Mouse (Mus musculus) heart, postnatal 36 days (tissue): ENCODE measurements around the gene Folr2. TPM values are rescaled to one million over a fixed set of nuclear protein-coding genes. Genes with fewer than 3 reads are reported as not detected.

Experiments used
- DNase-seq, 2 experiments: peaks; one replicate each; pipeline ENCODE4 v3.0.0; 2021 to 2022
- intact Hi-C: fragments of 180-260 bp; cut with DNase I; formaldehyde crosslinking; loops from one replicate; pipeline ENCODE4 v1.15.1; 2025
- total RNA-seq, 2 experiments: library from RNA; stranded (reverse); gene quantifications; 2 replicates each; pipeline ENCODE4 v1.2.3; 2021

The Folr2 gene
- total RNA-seq, 2 experiments from 2014 or later, result 5.2 to 7.9 TPM

DNA sequence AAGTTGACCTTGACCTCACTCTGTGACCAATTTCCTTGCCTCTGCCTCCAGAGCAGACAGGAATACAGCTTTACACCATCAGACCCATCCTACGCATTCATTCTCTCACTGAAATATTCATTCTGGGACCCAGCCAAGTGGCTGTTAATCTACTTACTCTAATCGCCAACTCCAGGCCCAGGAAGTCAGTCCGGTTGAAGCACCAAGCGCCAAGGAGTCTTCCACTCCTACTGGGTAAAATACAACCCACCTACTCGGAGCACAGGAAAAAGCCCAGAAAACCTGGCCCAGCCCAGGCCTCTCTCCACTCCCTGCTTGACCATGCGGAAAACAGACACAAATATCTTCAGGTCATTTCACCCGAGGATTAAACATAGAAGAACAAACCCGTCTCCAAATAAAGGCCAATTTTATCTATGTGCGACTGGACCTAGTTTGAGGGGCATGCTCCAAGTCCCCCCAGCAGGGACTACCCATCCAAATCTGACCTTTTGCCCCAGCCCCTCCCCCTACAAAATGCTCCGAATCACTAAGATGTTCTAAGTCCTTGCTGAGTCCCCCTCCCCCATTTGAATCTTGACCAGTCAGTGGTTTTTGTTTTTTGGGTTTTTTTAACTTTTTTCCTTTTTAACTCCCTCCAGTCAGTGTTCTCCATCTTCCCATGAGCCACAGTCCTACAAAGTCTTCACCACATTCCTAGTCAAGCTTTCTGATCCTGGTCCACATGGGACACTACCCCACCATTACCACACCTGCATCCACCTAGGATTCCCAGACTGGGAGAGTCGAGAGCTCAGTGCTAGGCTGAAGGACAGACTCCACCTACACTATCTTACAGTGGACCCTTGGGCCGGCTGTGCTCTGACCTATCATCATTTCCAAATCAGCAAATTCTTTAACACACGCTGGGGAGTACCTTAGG, 11.5 kb upstream of the Folr2 start:
- intact Hi-C loops, result no loop called here
- DNase-seq, result no peak

DNA sequence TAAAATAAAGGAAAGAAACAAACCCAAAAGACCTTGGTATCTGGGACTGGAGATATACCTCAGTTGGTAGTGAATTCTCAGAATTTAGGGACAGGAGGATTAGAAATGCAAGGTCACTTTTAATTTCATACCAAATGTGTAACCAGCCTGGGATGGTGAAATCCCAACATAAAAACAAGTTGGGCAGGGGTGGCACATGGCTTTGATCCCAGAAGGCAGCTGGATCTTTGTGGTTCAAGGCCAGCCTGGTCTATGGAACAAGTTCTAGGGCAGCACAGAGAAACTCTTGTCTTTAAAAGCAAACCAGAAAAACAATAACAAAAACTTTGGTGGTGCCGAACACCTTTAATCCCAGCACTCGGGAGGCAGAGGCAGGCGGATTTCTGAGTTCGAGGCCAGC, 10.5 kb upstream of the Folr2 start:
- intact Hi-C loops, result no loop called here
- no peak for DNase-seq

DNA sequence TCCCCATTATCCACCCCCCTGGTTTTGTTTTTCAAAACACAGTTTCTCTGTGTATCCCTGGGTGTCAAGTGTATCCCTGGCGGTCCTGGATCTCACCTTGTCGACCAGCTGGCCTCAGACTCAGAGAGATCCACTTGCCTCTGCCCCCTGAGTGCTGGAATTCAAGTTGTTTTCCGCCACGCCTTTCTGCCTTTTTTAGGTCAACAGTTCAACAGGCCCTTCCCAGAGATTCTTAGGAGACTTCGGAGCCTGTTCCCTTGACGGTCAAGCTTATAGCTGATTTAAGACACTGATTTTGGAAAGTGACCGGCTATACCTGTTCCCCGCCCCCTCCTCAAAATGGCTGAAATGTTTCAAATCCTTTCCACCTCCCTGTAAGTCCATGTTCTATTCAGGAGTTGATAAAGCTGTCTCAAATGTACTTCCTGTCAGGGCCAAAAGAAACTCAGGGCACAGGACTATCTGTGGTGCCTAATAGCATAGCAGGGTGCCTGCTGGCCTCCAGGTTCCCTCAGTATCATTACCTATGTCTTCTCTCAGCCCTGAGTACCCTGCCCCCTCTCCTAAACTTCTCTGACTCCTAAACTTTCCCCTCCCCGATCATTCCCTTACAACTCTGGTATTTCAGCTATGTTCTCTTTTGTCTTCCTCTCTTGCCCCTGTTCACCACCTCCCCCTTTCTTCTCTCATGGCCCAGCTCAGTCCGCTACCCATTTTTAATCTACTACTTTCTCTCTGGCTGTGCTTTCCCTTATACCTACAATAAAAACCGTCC, 9.7 kb upstream of the Folr2 start:
- no peak for DNase-seq
- intact Hi-C loops, result no loop called here

DNA sequence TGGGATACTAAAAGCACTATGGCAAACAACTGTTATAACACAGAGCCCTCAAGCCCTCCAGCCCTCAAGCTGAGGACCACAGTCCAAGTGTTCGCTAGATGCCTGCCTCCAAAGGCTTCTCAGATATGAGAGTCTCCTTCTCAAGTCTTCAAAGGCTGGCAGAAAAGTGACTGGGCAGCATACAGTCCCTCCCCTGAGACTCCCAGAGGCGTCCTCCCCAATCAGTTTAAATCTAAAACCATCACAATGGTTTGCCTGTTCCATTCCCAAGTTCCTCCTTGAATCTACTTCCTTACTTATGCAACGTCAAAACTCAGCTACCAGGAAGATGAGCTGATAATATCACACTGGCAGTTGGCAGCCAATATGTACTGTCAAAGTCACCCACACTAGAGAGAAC, 6.4 kb upstream of the Folr2 start, which contains the start of gene Anapc15:
TSS of gene Anapc15 (plus strand) at position 301 of the 400 bp plus-strand sequence.
- no peak for DNase-seq
- intact Hi-C loops, result no loop called here

DNA sequence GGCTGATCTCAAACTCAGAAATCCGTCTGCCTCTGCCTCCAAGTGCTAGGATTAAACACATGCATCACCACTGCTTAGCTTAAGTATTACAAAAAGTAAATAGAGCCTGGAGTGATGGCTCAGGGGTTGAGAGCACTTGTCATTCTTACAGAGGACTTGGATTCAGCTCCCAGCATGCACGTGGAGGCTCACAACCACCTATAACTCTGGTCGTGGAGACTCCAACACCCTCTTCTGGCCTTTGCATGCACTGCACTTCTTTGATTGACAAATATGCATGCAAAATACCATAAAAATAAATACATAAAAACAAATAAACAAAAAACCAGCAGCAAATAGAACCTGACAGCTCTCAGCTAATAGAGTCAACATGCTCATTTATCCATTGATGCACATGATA, 5.3 kb upstream of the Folr2 start:
- intact Hi-C loops, result no loop called here
- no peak for DNase-seq

DNA sequence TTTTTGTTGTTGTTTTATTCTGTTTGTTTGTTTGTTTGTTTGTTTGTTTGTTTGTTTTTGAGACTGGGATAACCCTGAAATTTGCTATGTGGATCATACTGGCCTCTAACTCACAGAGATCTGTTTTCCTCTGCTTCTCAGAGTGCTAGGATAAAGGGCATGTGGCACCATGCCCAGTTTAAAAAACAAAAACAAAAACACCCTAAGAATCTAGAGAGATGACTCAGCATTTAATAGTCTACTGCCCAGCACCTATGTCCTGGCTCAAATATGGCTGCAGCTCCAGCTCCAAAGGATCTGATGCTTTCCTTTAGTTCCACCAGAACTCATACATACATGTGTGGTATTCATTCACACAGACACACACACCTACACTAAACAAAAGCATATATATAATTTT, 4.0 kb upstream of the Folr2 start:
- DNase-seq, result no peak
- intact Hi-C loops, result no loop called here

DNA sequence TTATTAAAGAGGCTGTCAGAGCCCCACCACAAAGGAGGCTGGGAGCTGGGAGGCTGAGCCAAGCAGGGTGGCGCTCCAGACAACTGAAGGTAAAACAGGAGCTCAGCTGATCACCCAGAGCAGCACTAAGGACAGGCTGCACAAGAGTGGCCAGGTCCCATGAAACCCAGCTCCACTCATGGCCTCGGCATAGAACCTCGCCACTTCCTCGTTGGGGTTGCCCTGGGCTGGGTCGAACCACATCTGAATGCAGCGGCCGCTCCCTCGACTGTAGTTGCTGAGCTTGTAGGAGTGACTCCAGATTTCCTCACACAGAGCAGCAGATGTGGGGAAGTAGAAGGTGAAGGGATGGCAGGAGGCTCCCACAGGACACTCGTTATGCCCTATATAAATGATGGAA, 1.4 kb upstream of the Folr2 start:
- DNase-seq, result peak in 1 of 2 experiments; percentile 11

DNA sequence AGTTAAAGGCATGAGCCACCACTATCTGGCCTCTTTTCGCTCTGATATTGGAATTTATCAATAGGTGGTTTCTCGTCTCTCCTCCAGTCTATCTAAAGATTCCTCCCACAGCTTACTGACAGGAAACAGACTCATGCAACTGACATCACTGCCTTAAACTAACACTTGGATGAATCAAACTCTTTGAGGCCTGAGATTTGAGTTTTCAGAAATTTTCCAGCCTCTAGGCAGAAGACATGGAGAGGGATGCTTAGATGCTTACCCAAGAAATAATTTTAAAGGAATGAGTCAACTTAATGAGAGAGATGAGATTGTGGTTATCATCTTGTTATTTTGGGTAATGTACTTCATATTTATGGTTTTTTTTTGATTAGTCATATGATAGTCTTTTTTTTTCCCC, 3.2 kb downstream of the Folr2 start:
- intact Hi-C loops, result no loop called here
- no peak for DNase-seq

More for the DNA sequence above, 1.4 kb upstream of the Folr2 start:
- intact Hi-C loops, result no loop called here

DNA sequence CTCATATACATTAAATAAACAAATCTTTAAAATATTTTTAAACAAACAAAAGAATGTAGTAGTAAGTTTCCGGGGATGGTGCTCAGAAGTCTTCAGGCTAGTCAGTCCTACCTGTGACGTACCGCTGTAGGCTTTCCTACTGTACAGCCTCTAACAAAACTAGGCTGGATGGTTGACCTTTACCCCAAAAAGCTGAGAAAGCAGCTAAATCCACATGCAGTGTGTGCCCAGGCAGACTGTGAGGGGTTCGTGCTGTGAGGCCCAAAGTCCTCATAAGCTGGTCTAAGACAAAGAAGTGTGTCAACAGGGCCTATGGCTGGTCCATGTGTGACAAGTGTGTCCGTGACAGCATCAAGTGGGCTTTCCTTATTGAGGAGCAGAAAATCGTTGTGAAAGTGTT, 4.1 kb downstream of the Folr2 start:
- intact Hi-C loops, result no loop called here
- DNase-seq, result no peak

DNA sequence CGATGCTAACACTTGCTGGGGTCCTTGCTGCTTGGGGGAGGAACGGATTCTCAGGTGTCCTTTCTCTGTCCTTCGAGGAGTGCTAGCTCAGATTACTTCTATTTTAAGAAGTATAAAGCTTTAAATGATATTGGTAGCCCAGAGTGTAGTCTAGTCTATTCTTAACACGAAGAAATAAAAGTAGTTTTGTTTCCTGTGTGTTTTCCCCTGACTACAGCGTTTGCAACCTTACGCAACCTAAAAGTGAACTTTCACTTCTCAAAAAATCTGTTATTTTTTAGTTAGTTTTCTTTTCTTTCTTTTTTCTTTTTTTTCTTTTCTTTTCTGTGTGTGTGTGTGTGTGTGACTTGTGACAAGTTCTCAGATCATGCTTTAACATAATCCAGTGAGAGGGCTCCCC, 5.3 kb downstream of the Folr2 start:
- intact Hi-C loops, result no loop called here

DNA sequence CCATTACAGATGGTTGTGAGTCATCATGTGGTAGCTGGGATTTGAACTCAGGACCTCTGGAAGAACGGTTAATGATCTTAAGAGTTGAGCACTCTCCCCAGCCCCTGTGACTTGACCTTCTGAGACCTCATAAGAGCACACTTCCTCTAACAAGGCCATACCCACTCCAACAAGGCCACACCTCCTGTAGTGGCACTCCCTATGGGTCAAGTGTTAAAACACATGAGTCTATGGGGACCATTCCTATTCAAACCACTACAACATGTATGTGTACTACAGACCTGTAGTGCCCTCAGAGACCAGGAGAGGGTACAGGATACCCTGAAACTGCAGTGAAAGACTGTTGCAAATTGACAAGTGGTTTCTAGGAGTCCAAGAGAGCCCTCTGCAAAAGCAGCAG, 9.1 kb downstream of the Folr2 start:
- DNase-seq, result no peak
- intact Hi-C loops, result no loop called here

More for the DNA sequence above, 5.3 kb downstream of the Folr2 start:
- no peak for DNase-seq

DNA sequence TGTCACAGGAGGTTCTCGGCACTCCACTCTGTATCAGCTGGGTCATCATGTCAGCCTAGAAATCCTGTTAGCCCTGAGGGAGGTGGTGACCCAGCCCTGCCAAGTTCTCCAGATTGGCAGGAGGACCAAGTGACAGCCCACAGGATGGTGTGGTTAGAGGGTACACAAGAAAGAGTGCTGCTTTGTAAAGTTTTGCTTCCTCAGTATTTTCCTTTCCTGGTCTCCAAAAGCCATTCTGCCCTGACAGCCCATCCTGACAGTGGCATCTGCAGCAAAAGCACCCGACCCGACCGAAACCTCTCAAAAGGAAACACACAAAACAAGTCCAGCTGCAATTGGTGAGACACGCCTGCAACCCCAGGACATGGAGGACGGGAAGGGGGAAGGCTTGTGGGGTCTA, 12.8 kb downstream of the Folr2 start:
- intact Hi-C loops, result no loop called here
- no peak for DNase-seq

DNA sequence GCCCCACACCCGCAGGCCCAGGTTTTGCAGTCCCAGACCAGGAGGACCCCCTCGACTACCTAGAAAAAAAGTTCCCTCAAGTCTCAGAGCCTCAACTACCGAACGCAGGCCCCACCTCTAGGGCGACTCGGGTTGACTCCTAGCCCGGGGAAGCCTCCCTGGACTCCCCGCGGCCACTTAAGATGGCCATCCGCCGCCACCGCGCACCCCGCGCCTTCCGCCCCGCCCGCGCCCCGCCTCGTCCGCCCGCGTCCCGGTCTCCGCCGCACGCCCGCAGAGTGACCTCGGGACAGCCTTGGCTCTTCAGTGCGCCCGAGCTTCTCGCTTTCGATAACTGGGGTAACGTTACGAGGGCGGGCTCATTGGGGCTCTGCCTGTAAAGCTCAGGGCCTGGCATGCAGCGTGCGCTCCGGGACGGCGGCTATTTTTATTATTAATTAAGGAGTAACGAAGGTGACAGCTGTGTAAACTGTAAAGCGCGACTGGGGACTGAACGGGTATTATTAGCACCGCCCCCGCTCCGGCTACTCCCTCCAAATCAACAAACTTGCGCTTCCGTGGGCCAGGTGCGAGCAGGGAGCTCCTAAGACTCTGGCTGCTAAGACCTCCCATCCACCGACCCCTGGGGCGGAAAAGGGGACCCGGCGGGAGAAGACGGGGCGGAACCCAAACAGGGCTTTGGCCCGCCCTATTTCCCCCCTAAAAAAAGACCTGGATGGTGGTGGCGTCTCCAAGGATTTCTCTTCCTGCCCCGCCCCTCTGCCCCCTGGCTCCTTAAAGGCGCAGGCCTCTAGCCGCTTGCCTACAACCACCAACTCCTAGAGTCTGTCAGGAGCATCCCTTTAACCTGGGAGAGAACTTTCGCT, 19.2 kb downstream of the Folr2 start, which contains the start of gene Inppl1:
TSS of gene Inppl1 (minus strand) at position 624 of the 866 bp plus-strand sequence.
- peak; percentile 89 to 90 for DNase-seq
- intact Hi-C loops, result loop anchor here (2.0 to 5.0 kb wide), 2 partner anchors 57 to 161 kb away; no protein-coding TSS in a partner anchor

DNA sequence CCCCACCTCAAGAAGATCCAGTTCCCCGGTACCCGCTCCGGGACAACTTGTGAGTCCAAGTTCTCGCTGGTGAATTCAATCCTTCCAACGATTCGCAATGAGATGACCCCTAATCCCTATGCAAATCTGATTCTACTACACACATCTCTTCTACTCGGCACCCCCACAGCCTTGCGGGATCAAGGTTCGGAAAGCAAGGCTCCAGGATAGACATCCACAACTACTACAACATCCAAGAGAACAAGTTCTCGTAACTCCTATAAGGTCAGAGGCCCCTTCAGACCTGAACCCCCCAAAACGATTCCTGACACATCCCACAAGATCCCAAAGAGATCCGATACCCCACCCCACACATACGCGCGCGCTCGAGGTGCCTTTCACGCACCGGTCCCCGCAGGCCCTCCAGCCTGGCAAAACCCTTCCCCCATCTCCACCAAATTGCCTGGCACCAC, 19.8 kb downstream of the Folr2 start:
- intact Hi-C loops, result loop anchor here (5.0 kb wide), 1 partner anchor 160 kb away; no protein-coding TSS in a partner anchor
- DNase-seq, result no peak

DNA sequence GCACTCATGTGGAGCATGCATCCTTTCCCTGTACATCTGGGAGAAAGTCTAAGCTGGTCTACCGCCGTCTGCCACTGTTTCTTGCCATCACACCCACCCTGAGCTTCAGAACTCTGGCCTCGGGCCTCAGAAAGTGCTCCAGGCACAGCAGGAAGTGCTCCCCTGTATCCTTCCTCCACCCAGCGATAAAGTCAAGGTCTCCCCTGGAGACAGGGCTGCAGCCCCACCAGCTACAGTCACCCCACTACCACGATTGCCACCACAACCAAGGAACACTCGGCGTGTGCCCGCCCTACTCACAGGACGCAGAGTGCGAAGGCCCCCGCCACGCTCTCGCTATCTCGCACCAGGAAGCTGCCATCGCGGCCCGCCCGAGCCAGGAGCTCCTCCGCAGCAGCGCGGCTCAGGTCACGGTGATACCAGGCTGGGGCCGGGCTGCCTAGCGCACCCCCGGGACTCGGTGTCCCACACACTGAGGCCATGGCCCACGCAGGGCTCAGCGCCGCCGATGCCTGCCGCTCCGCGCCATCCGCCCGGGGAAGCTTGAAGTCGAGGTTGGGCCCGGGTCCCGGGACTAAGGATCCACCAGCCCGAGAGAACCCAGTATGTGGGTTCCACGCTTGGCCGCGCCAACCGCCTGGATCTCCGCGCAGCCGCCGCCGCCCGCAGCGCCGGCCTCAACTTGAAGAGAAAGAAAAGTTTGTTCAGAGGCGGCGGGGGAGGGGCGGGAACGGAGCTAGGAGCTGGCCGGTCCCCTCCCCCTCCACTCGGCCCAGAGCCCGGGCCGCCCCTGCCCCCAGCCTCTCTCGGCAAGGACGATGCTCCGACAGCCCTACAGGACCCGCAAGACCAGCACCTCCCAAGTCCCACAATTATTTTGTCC, 20.5 kb downstream of the Folr2 start:
- DNase-seq, result peak; percentile 67 to 74
- intact Hi-C loops, result loop anchor here (5.0 kb wide), 1 partner anchor 159 kb away; no protein-coding TSS in a partner anchor

DNA sequence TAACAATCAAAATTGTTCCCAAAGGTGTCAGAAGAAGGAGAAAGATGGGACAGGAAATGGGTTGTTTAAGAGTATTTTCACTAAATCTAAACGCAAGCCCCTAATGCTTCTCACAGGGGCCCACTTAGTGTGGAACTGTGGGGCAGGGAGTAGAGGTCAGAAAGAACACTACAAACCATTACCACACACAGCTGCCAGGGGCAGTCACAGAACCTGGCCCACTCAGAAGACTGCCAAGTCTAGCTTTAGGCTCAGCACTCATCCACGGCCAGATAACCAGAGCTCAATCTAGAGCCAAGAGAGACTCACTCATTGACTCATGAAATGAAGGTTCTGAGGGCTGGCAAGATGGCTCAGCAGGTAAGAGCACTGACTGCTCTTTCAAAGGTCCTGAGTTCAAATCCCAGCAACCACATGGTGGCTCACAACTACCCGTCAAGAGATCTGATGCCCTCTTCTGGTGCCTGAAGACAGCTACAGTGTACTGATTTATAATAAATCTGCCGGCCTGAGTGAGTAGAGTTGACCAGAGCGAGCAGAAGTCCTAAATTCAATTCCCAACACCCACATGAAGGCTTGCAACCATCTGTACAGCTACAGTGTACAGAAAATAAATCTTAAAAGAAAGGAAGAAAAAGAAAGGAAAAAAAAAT, 21.4 kb downstream of the Folr2 start:
- DNase-seq, result no peak
- intact Hi-C loops, result loop anchor here (1.0 to 5.0 kb wide), 2 partner anchors 12 to 158 kb away; no protein-coding TSS in a partner anchor

DNA sequence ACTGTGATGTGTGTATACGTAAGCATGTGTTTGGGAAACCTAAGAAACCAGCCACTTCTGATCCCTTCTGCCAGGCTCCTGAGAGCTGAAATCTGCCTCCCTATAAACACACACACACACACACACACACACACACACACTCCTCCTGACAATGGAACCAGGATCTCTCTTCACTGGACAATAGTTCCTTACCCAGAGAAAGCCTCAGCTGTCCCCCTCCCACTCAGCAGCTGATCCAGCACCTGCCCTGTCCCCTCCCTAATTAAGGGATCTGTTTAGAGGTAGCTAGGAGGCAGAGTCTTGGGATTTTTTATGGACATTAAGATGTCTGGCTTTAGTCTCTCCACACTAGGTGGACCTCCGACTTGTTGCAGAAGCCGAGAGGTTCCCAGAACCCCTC, 22.1 kb downstream of the Folr2 start:
- intact Hi-C loops, result loop anchor here (1.0 to 5.0 kb wide), 2 partner anchors 12 to 158 kb away; no protein-coding TSS in a partner anchor
- DNase-seq, result no peak

DNA sequence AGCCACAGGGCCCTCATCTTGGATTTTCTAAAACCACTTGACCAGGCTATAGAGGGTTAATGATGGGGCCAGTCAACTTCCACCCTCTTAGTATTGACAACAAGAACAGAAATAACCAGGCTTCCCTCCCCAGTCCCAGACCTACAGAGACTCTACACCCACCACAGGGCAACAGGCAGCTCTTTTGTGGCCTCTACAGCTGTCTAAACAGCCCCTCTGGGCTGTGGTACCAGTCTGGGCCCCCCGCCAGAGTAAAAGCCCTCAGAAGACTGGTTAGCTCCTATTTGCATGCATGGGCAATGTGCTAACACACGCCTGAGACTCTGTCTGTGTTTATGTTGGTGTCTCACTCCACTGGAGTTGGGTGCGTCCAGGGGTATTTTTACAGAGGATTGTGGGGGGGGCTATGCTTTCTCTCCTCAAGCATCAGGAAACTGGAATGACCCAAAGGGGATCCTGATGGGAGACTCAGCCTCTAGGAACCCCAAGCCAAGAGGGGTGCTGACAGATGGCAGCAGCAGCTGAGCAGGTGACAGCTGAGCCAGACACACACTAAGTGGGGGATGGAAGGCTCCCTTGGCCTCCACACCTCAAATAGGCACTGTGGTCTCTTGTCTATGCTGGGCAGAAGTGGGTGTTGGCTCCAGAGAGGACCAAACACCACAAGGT, 22.9 kb downstream of the Folr2 start:
- intact Hi-C loops, result no loop called here
- no peak for DNase-seq
